Mouse (Mus musculus): ENCODE measurements around the gene Gm20388.

DNA sequence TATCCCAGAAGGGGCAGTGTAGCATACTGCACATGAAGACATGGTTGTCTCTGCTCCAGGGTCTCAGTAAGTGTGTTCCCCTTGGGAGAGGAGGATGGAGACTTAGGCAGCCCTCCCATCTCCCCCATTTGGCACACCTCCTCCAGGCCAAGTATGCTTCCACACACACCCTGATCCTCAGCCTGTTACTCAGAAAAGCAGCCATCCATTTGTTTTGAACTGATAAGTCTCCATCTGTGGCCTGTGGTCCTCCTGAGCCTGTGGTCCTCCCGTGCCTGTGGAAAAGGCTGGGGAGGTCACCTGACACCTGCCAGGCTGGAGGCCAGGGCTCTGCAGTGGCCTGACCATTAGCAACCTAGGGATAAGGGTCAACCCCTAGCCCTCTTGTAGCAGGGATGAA, 515.5 kb downstream of the Gm20388 start:
- TF ChIP-seq CTCF (IDR thresholded peaks at IDR 0.05; ENCODE audit: low read depth, low read length) (no peak), GATA1 (IDR thresholded peaks at IDR 0.05; ENCODE audit: borderline replicate concordance, low read length) (no peak), TAL1 (conservative IDR thresholded peaks at IDR 0.05; ENCODE audit: low read depth, low read length) (no peak), POLR2AphosphoS5 (IDR thresholded peaks at IDR 0.05; ENCODE audit: insufficient replicate concordance, low read depth, low read length) (no peak), GATA2 (IDR thresholded peaks at IDR 0.05; ENCODE audit: borderline replicate concordance, low read depth, low read length) (no peak)

Measured in G1E (cell line).